Comparison of ENCODE assay signal across 10 mouse cellular contexts in the genomic region with DNA sequence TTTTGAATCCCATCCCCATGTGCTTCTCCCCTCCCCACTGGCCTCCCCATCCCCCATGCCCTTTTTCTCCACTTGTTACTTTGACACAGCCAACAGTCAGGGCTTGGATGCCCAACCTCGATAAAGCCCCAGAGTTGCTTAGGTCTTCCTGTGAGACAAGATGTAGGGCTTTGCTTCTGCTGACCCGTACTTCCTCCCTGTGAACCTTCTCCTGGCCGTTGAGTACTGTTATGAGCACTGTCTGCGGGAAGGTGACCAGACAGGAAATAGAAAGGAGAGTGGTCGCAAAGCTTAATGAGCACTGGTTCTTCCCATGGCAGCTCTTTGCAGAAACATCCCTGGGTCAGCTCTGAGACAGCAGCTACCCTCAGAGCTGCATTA. TPM values are rescaled to one million over a fixed set of nuclear protein-coding genes. Genes with fewer than 3 reads are reported as not detected.
DNase-seq lines count a peak whose midpoint lies in the region; ATAC-seq lines count a peak whose summit lies in the region.
"Had no signal": no experiment of that assay in that cellular context is flagged by ENCODE, and none has a peak within 500 bp of the region (broad histone marks: within the 10 kb centered on the region; RNA-seq: fewer than 3 reads in every experiment).

No protein-coding gene starts in this region.

- DNase-seq in kidney, postnatal 10 days: no peak
- no peak for DNase-seq in liver, embryonic 13.5 days
- no peak for DNase-seq in yolk sac, embryonic 10.5 days (ENCODE audit: low spot score)
- no peak for DNase-seq in left cerebral cortex, adult 8-10 months (ENCODE audit: low spot score in 2 of 2)
- DNase-seq in layer of hippocampus, postnatal 10 days (ENCODE audit: low spot score in 2 of 2): no peak

- 9% methylated on average over 5 of the region's 5 CpGs for WGBS in kidney, embryonic 15.5 days
- 13% methylated on average over 5 of the region's 5 CpGs for WGBS in heart, embryonic 16.5 days
- WGBS in liver, embryonic 13.5 days (ENCODE audit: insufficient replicate concordance): 15% methylated on average over 5 of the region's 5 CpGs

- H3K4me2 ChIP-seq in kidney, embryonic 15.5 days: no peak overlapping the region
- peak overlapping the region; percentile 14; the same call in 1 of the 2 replicates for H3K4me2 ChIP-seq in heart, embryonic 16.5 days (ENCODE audit: low read depth, low read length)
- H3K4me2 ChIP-seq in liver, embryonic 13.5 days: peak overlapping the region; percentile 26
- H3K4me2 ChIP-seq: midbrain, embryonic 12.5 days had no signal

- ATAC-seq in kidney, embryonic 15.5 days (replicated peaks; ENCODE audit: low FRiP score): no peak
- peak; percentile 9 for ATAC-seq in activated CD4-positive, CD25-positive, alpha-beta regulatory T cell, adult 4 months
- no peak for ATAC-seq in heart, embryonic 16.5 days (replicated peaks; ENCODE audit: extremely low read depth, insufficient read depth, low FRiP score)
- ATAC-seq in liver, embryonic 13.5 days (ENCODE audit: low read depth): no peak

- H3K36me3 ChIP-seq in kidney, embryonic 15.5 days: no peaks in the 10 kb centered on the region
- H3K36me3 ChIP-seq in heart, embryonic 16.5 days (ENCODE audit: control insufficient read depth, insufficient read depth): no peaks in the 10 kb centered on the region
- no peaks in the 10 kb centered on the region for H3K36me3 ChIP-seq in liver, embryonic 13.5 days
- H3K36me3 ChIP-seq: midbrain, embryonic 12.5 days had no signal

- no peak overlapping the region for H3K9ac ChIP-seq in kidney, embryonic 15.5 days
- H3K9ac ChIP-seq in heart, embryonic 16.5 days (ENCODE audit: low read length): peak overlapping the region; percentile 42; the same call in 1 of the 2 replicates
- peak overlapping the region; percentile 44; the same call in 1 of the 2 replicates for H3K9ac ChIP-seq in liver, embryonic 13.5 days
- H3K9ac ChIP-seq: midbrain, embryonic 12.5 days had no signal

- no peaks in the 10 kb centered on the region for H3K27me3 ChIP-seq in kidney, embryonic 15.5 days
- H3K27me3 ChIP-seq in heart, embryonic 16.5 days (ENCODE audit: control insufficient read depth, insufficient read depth, low read length): no peaks in the 10 kb centered on the region
- H3K27me3 ChIP-seq in liver, embryonic 13.5 days: no peaks in the 10 kb centered on the region
- H3K27me3 ChIP-seq: midbrain, embryonic 12.5 days had no signal

- H3K27ac ChIP-seq in kidney, embryonic 15.5 days: peak overlapping the region; percentile 64
- H3K27ac ChIP-seq in heart, embryonic 16.5 days (ENCODE audit: low read length): peak overlapping the region; percentile 87
- H3K27ac ChIP-seq in liver, embryonic 13.5 days: peak overlapping the region; percentile 97
- H3K27ac ChIP-seq: midbrain, embryonic 12.5 days had no signal

- peaks cover 48% of the 10 kb centered on the region for H3K4me1 ChIP-seq in kidney, embryonic 15.5 days
- H3K4me1 ChIP-seq in heart, embryonic 16.5 days (ENCODE audit: control insufficient read depth, insufficient read depth, low read length): peaks cover 51% of the 10 kb centered on the region
- H3K4me1 ChIP-seq in liver, embryonic 13.5 days (replicated peaks): peaks cover 74% of the 10 kb centered on the region

- no peak overlapping the region for H3K4me3 ChIP-seq in kidney, embryonic 15.5 days (replicated peaks)
- no peak overlapping the region for H3K4me3 ChIP-seq in heart, embryonic 16.5 days (ENCODE audit: low read length)
- no peak overlapping the region for H3K4me3 ChIP-seq in liver, embryonic 13.5 days (replicated peaks)
- H3K4me3 ChIP-seq: erythroblast, embryonic 14.5 days; midbrain, embryonic 12.5 days had no signal

- no peaks in the 10 kb centered on the region for H3K9me3 ChIP-seq in kidney, embryonic 15.5 days (replicated peaks)
- no peaks in the 10 kb centered on the region for H3K9me3 ChIP-seq in heart, embryonic 16.5 days (replicated peaks; ENCODE audit: control insufficient read depth, low read length)
- no peaks in the 10 kb centered on the region for H3K9me3 ChIP-seq in liver, embryonic 13.5 days (replicated peaks)
- H3K9me3 ChIP-seq: midbrain, embryonic 12.5 days had no signal

RNA-seq across cellular contexts. Expression of gene Spock2, which starts 25.4 kb away (rescaled TPM):
- polyA plus RNA-seq in kidney, embryonic 15.5 days (2015; fragmentation: Nextera tagmentation; extraction: Ambion mirVana): 49.4 and 52.8 TPM in 2 replicates
- polyA plus RNA-seq in activated CD4-positive, CD25-positive, alpha-beta regulatory T cell, adult 4 months (2017; shearing (Covaris generic)): 1 to 10 TPM; 3.9 to 5.3 TPM
- polyA plus RNA-seq in heart, embryonic 16.5 days (2015; fragmentation: Nextera tagmentation; extraction: Ambion mirVana): 6.7 and 8.6 TPM in 2 replicates
- polyA plus RNA-seq in liver, embryonic 13.5 days (2015; fragmentation: Nextera tagmentation; extraction: Ambion mirVana): 0.13 and 0.21 TPM in 2 replicates
- 100 to 1,000 TPM; 540 to 596 (median 571) TPM for total RNA-seq in left cerebral cortex, adult 8-10 months (2022)
- 100 to 1,000 TPM; 446 to 471 TPM for total RNA-seq in layer of hippocampus, postnatal 10 days (2021)
